Mouse (Mus musculus) thymus, postnatal 36 days (tissue): Measurements from ENCODE around the gene Stard13.
A peak's percentile ranks its signal among the peaks of the same experiment; 100 is the strongest.

Source experiments
- DNase-seq, 2 experiments: peaks; one replicate each; pipeline ENCODE4 v3.0.0; 2022; ENCODE audit warnings: mixed read lengths in 2 of 2

Stard13 gene

DNA sequence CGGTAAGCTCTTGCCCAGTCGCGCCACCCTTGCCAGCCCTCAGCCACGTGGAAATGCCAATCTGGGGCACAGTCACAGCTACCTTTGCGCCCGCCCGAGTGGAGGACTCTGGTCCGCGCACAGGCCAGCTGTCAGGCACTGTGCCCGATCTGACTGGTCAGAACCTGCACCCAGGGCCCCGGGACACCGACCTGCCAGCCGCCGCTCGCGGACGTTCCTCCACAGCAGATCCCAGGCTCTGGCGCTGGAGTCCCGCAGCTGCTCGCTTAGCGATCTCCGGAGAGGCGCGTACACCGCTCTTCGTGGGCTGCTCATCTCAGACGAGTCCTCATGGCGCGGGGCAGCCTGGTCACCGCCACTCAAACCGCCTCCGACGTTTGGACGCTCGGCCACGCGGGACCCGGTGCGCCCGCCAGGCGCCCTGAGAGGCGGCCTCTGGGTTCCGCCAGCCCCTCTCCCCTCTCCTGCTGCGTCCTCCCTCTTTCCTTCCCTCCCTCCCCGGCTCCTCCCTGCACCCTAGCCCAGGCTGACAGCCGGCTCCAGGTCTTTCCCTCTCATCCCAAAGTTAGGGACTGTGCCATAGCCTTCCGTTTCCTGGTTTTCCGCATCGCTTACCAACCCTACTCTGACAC is at the start of gene Stard13:
TSS of gene Stard13 (minus strand) at position 437 of the 632 bp plus-strand sequence.
- no peak for DNase-seq

- no peak for DNase-seq
Observed at GRCm38 (mm10) chr5:151279531-151279930, 45.9 kb upstream of the Stard13 start.

DNA sequence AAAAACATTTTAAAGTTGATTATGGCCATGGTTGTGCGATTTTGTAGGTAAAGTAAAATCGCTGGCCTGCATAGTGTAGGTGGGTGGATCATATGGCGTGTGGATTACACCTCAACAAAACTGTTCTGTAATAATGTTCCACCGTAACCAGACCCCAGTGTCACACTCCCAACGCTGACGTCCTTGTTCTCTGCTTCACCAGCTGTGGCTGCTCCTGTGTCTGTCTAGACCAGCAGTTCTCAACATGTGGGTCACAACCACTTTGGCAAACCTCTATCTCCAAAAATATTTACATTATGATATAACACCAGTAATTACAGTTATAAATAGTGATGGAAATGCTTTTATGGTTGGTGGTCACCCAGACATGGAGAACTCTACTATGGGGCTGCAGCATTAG is 44.3 kb upstream of the Stard13 start:
- DNase-seq: no peak

GRCm38 (mm10) chr5:151275986-151276385 is 42.4 kb upstream of the Stard13 start:
- DNase-seq: no peak

DNA sequence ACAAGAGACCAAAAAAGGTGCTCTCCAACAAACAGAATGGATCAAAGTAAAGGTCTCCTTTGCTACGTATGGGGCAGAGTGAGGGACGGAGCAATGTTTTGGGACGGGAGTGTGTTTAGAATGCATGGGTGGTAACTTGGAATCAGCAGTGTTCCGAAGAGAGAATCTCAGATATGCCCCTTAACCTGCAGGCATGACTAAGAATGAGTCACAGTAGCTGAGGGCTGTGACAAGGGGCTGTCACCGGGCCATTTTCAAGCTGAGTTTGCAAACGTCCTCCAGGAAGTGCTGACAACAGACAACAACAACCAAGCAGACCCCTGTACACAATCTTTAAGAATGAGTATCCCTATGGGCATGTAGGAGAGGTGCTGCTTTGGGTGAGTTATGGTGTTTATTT is 40.6 kb upstream of the Stard13 start:
- no peak for DNase-seq

DNA sequence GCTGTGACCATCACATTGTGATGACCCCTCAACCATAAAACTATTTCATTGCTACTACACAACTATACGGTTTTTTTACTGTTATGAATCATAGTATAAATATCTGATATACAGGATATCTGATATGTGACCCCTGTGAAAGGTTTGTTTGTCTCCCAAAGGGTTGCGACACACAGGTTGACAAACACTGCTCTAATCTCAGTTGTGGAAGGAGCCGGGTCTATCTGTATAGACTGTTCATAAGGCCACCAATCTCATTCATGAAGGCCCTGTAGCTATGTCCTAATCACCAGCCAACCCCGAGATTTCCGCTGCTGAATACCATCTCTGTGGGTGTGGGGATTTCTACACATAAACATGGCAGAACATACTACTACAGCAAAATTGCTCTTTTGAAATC is 37.2 kb upstream of the Stard13 start:
- no peak for DNase-seq

GRCm38 (mm10) chr5:151266896-151267634 is 33.4 kb upstream of the Stard13 start:
- DNase-seq: no peak

- no peak for DNase-seq
Observed at GRCm38 (mm10) chr5:151261558-151261957, 27.9 kb upstream of the Stard13 start.

DNA sequence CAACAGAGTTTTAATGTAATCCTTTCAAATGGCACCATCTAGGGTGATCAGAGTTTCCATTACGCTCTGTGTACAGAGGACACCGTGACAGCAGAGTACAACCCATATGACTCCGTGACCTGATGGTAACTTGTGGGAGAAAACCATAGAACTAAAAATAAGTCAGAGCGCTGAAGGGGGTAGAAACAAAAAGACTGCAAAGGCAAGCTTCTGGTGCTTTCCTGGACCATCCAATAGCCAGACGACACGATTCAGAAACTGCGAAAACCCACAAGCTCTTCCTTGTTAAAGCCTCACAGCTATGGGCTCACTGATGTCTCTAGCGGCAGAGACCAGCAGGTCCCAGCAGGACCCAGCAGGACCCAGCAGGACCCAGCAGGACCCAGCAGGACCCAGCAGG is 18.6 kb upstream of the Stard13 start:
- DNase-seq: no peak

DNA sequence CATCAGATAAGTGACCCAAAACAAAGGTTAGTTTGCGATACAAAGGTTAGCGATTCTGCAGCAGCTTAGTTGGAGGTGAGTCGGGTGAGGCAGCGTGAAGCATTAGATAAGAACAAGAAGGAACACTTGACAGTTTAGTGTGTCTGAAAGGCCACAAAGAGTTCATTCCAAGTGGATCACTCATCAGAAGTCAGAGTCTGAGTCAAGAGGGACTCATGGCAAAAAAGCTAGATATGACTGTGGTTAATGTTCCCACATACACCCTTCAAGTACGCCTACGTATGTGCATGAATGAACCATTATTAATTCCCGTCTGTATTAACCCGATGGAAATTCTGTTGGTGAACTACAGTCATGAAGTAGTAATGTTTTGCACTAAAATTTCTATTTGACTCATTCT is 18.0 kb upstream of the Stard13 start:
- DNase-seq: no peak

DNA sequence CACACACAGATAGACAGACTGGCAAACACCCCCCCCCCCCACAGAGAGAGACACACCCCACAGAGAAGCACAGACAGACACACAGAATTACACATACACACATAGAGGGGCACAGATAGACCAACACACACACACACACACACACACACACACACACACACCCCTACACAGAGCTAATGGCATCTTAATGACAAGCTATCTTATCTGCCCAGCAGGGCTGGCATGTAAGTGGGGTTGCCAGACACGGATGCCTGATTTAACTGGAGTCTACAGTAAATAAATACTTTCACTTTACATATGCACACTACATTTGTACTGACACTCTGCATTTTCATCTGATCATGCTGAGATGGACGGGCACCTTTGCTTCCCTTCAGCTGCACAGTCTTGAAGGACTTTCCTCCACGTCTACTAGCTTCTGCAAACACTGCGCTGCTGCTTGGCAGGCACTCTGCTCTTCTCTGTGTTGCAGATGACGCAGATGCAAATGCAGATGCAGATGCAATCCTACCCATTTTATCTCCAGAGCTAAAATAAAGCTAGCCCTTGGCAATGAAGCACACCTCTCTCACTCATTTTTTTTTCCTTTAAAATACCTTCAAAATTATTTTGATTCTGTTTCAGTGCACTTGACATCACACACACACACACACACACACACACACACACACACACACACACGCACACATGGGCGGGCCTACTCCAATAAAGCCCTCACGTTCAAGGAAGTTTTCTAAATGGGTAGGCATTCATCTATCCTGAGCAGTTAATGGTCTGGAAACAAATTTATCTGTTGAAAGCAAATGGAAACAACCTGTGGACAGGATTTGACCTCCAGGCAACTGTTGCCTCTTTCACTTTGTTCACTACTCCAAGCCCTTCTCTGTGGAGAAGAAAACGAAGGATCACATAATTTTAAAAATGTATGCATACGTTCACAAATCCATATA is 15.3 kb upstream of the Stard13 start:
- DNase-seq: no peak

DNA sequence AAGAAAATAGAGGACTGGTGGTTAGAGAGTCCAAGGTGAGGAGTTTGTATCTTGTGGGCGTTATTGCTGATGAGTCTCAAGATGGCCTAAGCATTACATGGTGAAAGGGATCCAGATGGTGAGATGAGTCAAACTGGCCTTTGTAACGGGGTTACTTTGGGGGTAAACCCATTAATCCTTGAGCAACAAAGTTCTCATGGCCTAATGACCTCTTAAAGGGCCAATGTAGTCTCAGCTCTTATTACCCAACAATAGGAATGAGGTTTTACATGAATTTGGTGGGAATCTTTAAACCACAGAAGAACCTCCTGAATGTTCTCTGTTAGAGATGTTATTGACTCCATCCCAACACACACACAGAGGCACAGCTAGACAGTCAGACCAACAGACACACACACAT is 14.4 kb upstream of the Stard13 start:
- no peak for DNase-seq

GRCm38 (mm10) chr5:151247115-151247875 is 13.7 kb upstream of the Stard13 start:
- peak; percentile 33 to 46 for DNase-seq

- DNase-seq: no peak
Observed at GRCm38 (mm10) chr5:151246287-151246686, 12.7 kb upstream of the Stard13 start.

GRCm38 (mm10) chr5:151245571-151245970 is 11.9 kb upstream of the Stard13 start:
- no peak for DNase-seq

DNA sequence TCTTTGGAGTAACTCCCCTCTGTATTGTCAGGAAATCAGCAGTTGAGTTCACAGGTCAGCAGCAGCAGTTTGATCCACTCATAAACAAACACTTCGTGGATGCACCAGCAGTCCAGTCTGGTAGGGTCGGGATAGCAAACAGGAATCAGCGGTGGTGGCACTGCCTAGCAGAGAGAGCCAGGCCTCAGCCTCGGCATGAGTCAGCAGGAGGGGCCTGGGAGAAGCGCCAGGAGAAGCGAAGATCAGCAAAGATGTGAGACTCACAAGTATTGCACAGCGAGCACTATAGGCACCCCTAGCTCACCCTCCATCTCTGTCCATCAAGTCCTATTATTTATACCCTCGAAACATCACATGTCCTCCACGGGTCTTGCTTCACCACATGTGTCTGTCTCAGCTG is 5.1 kb upstream of the Stard13 start:
- no peak for DNase-seq

DNA sequence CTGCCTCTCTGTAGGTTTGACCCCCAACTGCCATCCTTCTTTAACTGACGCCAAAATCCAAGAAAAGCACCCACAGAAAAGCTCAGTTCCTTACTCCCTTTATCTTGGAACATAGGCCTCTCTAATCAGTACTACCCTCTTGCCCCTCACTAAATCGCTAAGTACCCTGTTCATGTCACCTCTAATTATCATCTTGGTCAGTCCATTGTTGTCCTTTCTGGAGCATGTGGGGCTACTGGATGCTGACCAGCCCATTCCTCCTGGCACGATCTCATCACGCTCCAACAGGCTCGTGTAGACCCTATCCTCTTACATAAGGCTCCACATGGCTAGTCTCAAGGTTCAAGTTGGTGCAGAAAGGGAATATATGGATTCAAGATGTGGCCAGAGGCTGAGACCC is 2.8 kb upstream of the Stard13 start:
- no peak for DNase-seq

GRCm38 (mm10) chr5:151232576-151233299 is 898 bp downstream of the Stard13 start:
- no peak for DNase-seq

- DNase-seq: no peak
Observed at GRCm38 (mm10) chr5:151231861-151232260, 1.8 kb downstream of the Stard13 start.

DNA sequence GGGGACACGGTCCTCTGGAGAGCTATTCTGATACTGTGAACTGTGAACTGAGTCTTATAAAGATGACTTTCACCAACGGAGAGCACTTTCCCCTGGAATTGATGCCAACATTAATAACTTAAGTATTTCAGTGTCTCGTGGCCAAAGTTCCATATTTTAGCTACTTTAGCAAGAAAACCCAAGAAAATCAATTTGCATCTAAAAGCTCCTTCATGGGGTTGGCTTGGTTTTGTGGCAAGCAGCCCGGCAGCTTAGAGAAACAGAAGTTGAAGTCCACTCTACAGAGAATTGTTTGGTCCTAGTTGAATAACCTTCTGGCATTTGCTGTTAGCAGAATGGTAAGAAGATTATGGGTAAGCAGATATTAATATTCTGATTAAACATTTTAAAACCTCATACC is 2.2 kb downstream of the Stard13 start:
- DNase-seq: no peak

- DNase-seq: no peak
Observed at GRCm38 (mm10) chr5:151230427-151230826, 3.2 kb downstream of the Stard13 start.
